Mouse (Mus musculus): Measurements from ENCODE around the gene Kcnh2. TPM values are rescaled to one million over a fixed set of nuclear protein-coding genes. Genes with fewer than 3 reads are reported as not detected.

Gene Kcnh2
- total and polyA plus RNA-seq, 3 experiments: 1.3 to 12.6 (median 6.8) TPM

DNA sequence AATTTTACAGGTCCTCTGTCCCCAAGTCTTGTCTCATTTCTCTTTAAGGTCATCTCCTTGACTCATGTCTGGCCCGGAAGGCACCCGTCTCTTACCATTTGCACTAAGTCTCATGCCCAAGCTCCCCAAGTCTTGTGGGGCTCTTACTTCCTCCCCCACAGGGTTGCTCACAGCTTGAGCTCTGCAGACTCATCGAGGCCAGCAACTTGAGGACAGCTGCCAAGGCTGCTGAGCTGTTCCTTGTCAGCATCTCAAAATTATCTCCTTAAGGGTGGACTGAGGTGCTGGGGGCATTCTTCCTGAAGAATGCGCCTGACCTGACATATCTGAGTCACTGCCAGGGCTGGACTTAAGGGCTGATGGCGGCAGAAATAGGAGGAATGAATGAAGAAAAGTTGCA is 68.2 kb downstream of the Kcnh2 start:
- Histone ChIP-seq H3K4me1 (ENCODE audit: insufficient read depth, low read depth, low read length) (no peaks in the 10 kb centered on the region), H3K27me3 (ENCODE audit: insufficient read depth, low read length) (peaks cover 12% of the 10 kb centered on the region; the same call in 1 of the 2 replicates), H3K4me3 (ENCODE audit: low read depth, low read length) (no peak overlapping the region), H3K9me3 (replicated peaks) (no peaks in the 10 kb centered on the region), H3K36me3 (replicated peaks) (no peaks in the 10 kb centered on the region)
- TF ChIP-seq TAL1 (conservative IDR thresholded peaks at IDR 0.05; ENCODE audit: low read depth, low read length): no peak
- TF ChIP-seq GATA2 (IDR thresholded peaks at IDR 0.05; ENCODE audit: borderline replicate concordance, low read depth, low read length): no peak
- TF ChIP-seq GATA1 (IDR thresholded peaks at IDR 0.05; ENCODE audit: borderline replicate concordance, low read length): no peak
- TF ChIP-seq POLR2AphosphoS5 (IDR thresholded peaks at IDR 0.05; ENCODE audit: insufficient replicate concordance, low read depth, low read length): no peak
- TF ChIP-seq CTCF (IDR thresholded peaks at IDR 0.05; ENCODE audit: low read depth, low read length): no peak
- no peak for DNase-seq (ENCODE audit: low spot score)
- no peak for ATAC-seq (ENCODE audit: extremely low read depth, insufficient number of reproducible peaks, low FRiP score, poor library complexity, severe bottlenecking)

DNA sequence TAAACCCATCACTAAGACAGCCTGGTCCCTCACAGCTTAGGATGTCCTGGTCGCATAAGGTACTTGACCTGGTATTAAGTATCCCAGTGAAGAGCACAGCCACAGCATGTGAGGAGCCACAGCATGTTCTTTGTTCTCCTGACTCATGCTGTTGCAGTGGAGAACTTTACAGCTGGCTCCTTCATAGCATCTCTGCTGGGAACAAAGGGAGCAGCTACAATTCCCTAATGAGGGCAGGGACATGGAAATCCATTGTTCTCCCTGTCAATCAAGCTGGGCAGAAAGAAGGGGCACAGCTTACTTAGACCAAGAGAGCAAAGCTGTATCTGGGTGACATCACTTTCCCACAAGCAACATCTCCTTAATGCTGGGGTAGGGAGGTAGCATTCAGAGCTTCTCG is 70.9 kb downstream of the Kcnh2 start:
- no peaks in the 10 kb centered on the region for H3K36me3 ChIP-seq (replicated peaks)
- DNase-seq (ENCODE audit: low spot score): no peak
- H3K4me1 ChIP-seq (ENCODE audit: insufficient read depth, low read depth, low read length): no peaks in the 10 kb centered on the region
- H3K9me3 ChIP-seq (replicated peaks): no peaks in the 10 kb centered on the region
- ATAC-seq (ENCODE audit: extremely low read depth, insufficient number of reproducible peaks, low FRiP score, poor library complexity, severe bottlenecking): no peak
- peaks cover 12% of the 10 kb centered on the region; the same call in 1 of the 2 replicates for H3K27me3 ChIP-seq (ENCODE audit: insufficient read depth, low read length)
- no peak overlapping the region for H3K4me3 ChIP-seq (ENCODE audit: low read depth, low read length)
- no peak for TF ChIP-seq GATA2 (IDR thresholded peaks at IDR 0.05; ENCODE audit: borderline replicate concordance, low read depth, low read length)
- no peak for TF ChIP-seq GATA1 (IDR thresholded peaks at IDR 0.05; ENCODE audit: borderline replicate concordance, low read length)
- no peak for TF ChIP-seq POLR2AphosphoS5 (IDR thresholded peaks at IDR 0.05; ENCODE audit: insufficient replicate concordance, low read depth, low read length)
- no peak for TF ChIP-seq CTCF (IDR thresholded peaks at IDR 0.05; ENCODE audit: low read depth, low read length)
- no peak for TF ChIP-seq TAL1 (conservative IDR thresholded peaks at IDR 0.05; ENCODE audit: low read depth, low read length)

DNA sequence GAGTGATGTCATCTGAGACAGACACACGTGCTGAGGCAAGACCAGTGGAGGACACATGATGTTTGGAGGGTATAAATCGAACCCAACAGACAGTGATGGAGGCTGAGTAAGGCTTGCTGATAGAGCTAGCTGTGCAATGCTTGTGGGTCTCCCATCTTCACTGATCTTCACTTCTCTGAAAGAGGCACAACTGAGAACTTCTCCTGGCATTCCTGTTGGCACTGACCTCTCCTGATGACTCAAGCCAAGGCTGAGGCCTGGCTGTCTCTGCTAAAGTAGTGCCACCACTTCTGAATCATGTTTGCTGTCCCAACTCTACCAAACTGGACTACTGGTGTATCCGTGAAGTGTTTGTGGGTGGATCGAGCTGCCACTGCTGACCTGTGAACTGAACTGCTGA is 71.9 kb downstream of the Kcnh2 start:
- TF ChIP-seq TAL1 (conservative IDR thresholded peaks at IDR 0.05; ENCODE audit: low read depth, low read length) (no peak), GATA2 (IDR thresholded peaks at IDR 0.05; ENCODE audit: borderline replicate concordance, low read depth, low read length) (no peak), POLR2AphosphoS5 (IDR thresholded peaks at IDR 0.05; ENCODE audit: insufficient replicate concordance, low read depth, low read length) (no peak), CTCF (IDR thresholded peaks at IDR 0.05; ENCODE audit: low read depth, low read length) (no peak), GATA1 (IDR thresholded peaks at IDR 0.05; ENCODE audit: borderline replicate concordance, low read length) (no peak)
- peaks cover 8% of the 10 kb centered on the region; the same call in 1 of the 2 replicates for H3K27me3 ChIP-seq (ENCODE audit: insufficient read depth, low read length)
- H3K9me3 ChIP-seq (replicated peaks): no peaks in the 10 kb centered on the region
- no peak overlapping the region for H3K4me3 ChIP-seq (ENCODE audit: low read depth, low read length)
- H3K4me1 ChIP-seq (ENCODE audit: insufficient read depth, low read depth, low read length): no peaks in the 10 kb centered on the region
- H3K36me3 ChIP-seq (replicated peaks): no peaks in the 10 kb centered on the region
- ATAC-seq (ENCODE audit: extremely low read depth, insufficient number of reproducible peaks, low FRiP score, poor library complexity, severe bottlenecking) (no peak), DNase-seq (ENCODE audit: low spot score) (no peak)

DNA sequence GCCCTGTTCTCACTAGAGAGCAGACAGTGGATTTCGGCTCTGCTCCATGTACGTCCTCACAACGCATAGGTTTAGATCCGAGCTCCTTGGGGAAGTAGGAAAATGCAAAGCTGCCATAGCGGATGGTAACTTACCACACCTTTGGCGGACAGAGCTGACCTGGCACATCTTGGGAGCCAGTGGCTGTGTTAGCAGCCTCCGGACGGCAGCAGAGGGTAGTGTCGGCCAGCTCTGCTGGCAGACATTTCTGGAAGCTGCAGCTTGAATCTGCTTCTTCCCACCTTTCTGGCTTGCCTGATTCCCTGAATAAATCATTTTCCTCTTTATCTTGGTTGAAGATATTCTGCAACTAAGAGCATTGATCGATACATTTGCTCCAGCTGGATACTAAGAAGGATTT is 73.2 kb downstream of the Kcnh2 start:
- Histone ChIP-seq H3K4me3 (ENCODE audit: low read depth, low read length) (no peak overlapping the region), H3K4me1 (ENCODE audit: insufficient read depth, low read depth, low read length) (no peaks in the 10 kb centered on the region), H3K9me3 (replicated peaks) (no peaks in the 10 kb centered on the region), H3K36me3 (replicated peaks) (no peaks in the 10 kb centered on the region), H3K27me3 (ENCODE audit: insufficient read depth, low read length) (peaks cover 6% of the 10 kb centered on the region; the same call in 1 of the 2 replicates)
- TF ChIP-seq GATA1 (IDR thresholded peaks at IDR 0.05; ENCODE audit: borderline replicate concordance, low read length) (no peak), POLR2AphosphoS5 (IDR thresholded peaks at IDR 0.05; ENCODE audit: insufficient replicate concordance, low read depth, low read length) (no peak), CTCF (IDR thresholded peaks at IDR 0.05; ENCODE audit: low read depth, low read length) (no peak), TAL1 (conservative IDR thresholded peaks at IDR 0.05; ENCODE audit: low read depth, low read length) (no peak), GATA2 (IDR thresholded peaks at IDR 0.05; ENCODE audit: borderline replicate concordance, low read depth, low read length) (no peak)
- ATAC-seq (ENCODE audit: extremely low read depth, insufficient number of reproducible peaks, low FRiP score, poor library complexity, severe bottlenecking) (no peak), DNase-seq (ENCODE audit: low spot score) (no peak)

DNA sequence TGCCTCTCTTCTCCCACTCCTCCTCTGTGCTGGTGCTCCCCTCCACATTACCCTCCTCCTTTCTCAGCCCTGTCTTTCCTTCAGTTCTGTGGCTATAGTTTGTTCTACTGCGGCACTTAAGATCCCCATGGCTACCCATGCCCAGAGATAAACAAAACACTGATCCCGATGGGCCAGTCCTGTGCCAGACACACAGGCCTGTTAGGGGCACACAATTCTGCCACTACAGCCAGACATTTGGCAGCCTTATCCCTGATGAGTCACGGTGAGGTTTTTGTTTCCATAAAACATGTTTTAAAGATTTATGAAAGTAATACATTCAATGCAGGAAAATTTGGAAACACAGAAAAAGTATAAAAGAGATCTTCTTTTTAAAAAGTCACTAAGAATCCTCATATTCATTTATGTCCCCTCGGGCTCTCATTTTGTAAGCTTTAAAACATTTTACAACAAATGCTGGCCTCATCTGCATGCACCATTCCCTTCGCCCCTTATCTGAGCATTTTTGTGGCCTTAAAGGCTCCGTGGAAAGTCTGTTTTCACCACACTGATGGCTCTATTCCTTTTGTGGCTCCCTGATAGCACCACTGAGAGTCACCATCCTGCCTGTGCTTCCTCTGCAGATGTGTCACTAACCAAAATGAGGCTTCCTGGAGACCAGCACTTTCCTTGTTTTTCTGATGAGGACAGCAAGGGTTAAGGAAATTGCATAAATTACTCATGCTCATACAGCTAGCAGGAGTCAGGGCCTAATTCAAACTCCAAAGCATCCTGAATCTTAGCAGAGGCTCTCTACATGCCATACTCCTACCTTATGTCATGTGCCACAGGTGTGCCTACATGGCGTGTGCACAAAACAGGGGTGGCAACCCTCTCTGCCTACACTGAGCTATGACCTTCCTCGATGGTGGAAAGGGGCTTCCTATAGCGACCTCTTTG is 77.5 kb downstream of the Kcnh2 start:
- Histone ChIP-seq H3K4me1 (ENCODE audit: insufficient read depth, low read depth, low read length) (no peaks in the 10 kb centered on the region), H3K4me3 (ENCODE audit: low read depth, low read length) (no peak overlapping the region), H3K36me3 (replicated peaks) (no peaks in the 10 kb centered on the region), H3K27me3 (ENCODE audit: insufficient read depth, low read length) (peaks cover 5% of the 10 kb centered on the region; the same call in 1 of the 2 replicates), H3K9me3 (replicated peaks) (no peaks in the 10 kb centered on the region)
- ATAC-seq (ENCODE audit: extremely low read depth, insufficient number of reproducible peaks, low FRiP score, poor library complexity, severe bottlenecking) (no peak), DNase-seq (ENCODE audit: low spot score) (no peak)
- no peak for TF ChIP-seq GATA2 (IDR thresholded peaks at IDR 0.05; ENCODE audit: borderline replicate concordance, low read depth, low read length)
- TF ChIP-seq TAL1 (conservative IDR thresholded peaks at IDR 0.05; ENCODE audit: low read depth, low read length): no peak
- TF ChIP-seq CTCF (IDR thresholded peaks at IDR 0.05; ENCODE audit: low read depth, low read length): no peak
- TF ChIP-seq GATA1 (IDR thresholded peaks at IDR 0.05; ENCODE audit: borderline replicate concordance, low read length): no peak
- no peak for TF ChIP-seq POLR2AphosphoS5 (IDR thresholded peaks at IDR 0.05; ENCODE audit: insufficient replicate concordance, low read depth, low read length)

DNA sequence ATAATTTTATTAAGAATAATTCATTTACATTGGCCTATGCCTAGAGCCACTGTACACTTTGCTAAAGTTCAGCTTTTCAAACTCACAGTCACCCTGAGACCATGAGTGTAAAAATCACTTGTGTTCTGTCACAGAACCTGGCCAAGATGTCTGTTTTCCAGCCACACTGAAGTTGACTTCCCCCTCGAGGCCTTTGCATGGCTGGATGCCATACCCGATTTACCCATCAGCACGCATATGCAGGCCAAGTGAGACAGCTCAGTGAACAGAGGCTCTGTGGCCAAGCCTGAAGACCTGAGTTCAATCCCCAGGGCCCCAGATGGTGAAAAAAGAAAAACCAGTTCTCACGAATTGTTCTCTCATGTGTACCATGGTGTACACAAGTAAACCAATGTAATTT is 80.5 kb downstream of the Kcnh2 start:
- TF ChIP-seq CTCF (IDR thresholded peaks at IDR 0.05; ENCODE audit: low read depth, low read length) (no peak), POLR2AphosphoS5 (IDR thresholded peaks at IDR 0.05; ENCODE audit: insufficient replicate concordance, low read depth, low read length) (no peak), TAL1 (conservative IDR thresholded peaks at IDR 0.05; ENCODE audit: low read depth, low read length) (no peak), GATA2 (IDR thresholded peaks at IDR 0.05; ENCODE audit: borderline replicate concordance, low read depth, low read length) (no peak), GATA1 (IDR thresholded peaks at IDR 0.05; ENCODE audit: borderline replicate concordance, low read length) (no peak)
- ATAC-seq (ENCODE audit: extremely low read depth, insufficient number of reproducible peaks, low FRiP score, poor library complexity, severe bottlenecking) (no peak), DNase-seq (ENCODE audit: low spot score) (no peak)
- Histone ChIP-seq H3K36me3 (replicated peaks) (no peaks in the 10 kb centered on the region), H3K4me1 (ENCODE audit: insufficient read depth, low read depth, low read length) (peaks cover 9% of the 10 kb centered on the region), H3K4me3 (ENCODE audit: low read depth, low read length) (no peak overlapping the region), H3K9me3 (replicated peaks) (no peaks in the 10 kb centered on the region), H3K27me3 (ENCODE audit: insufficient read depth, low read length) (peaks cover 6% of the 10 kb centered on the region; the same call in 1 of the 2 replicates)

Other genes with a start within 250 kb of the Kcnh2 start
- 24.1 and 26.8 TPM in 2 replicates for gene Nupl2, start 186.6 kb downstream of the Kcnh2 start, total RNA-seq (2014; fragmentation: Nextera tagmentation)
- gene Nupl2, start 186.6 kb downstream of the Kcnh2 start, total RNA-seq (2017): 10.1 and 12.0 TPM in 2 replicates
- 10.4 and 12.4 TPM in 2 replicates for gene Nupl2, start 186.6 kb downstream of the Kcnh2 start, polyA plus RNA-seq (2012)
- 0.23 and 0.58 TPM in 2 replicates for gene Nos3, start 13.2 kb upstream of the Kcnh2 start, total RNA-seq (2014; fragmentation: Nextera tagmentation)
- 0.17 and 0.22 TPM in 2 replicates for gene Nos3, start 13.2 kb upstream of the Kcnh2 start, total RNA-seq (2017)
- gene Nos3, start 13.2 kb upstream of the Kcnh2 start, polyA plus RNA-seq (2012): 0.07 and 0.09 TPM in 2 replicates
- gene Atg9b, start 40.5 kb upstream of the Kcnh2 start, total RNA-seq (2014; fragmentation: Nextera tagmentation): not detected in 2 replicates
- gene Atg9b, start 40.5 kb upstream of the Kcnh2 start, total RNA-seq (2017): 0.06 and 0.11 TPM in 2 replicates
- 0.15 TPM in 2 replicates for gene Atg9b, start 40.5 kb upstream of the Kcnh2 start, polyA plus RNA-seq (2012)
- gene Abcb8, start 42.1 kb upstream of the Kcnh2 start, total RNA-seq (2014; fragmentation: Nextera tagmentation): 13.5 and 17.7 TPM in 2 replicates
- gene Abcb8, start 42.1 kb upstream of the Kcnh2 start, total RNA-seq (2017): 15.4 and 20.4 TPM in 2 replicates
- 43.6 and 44.0 TPM in 2 replicates for gene Abcb8, start 42.1 kb upstream of the Kcnh2 start, polyA plus RNA-seq (2012)
- gene Asic3, start 61.8 kb upstream of the Kcnh2 start, total RNA-seq (2014; fragmentation: Nextera tagmentation): not detected in 2 replicates
- 0.05 TPM in 1 of 2 replicates, not detected in the other for gene Asic3, start 61.8 kb upstream of the Kcnh2 start, total RNA-seq (2017)
- 0.06 TPM in 1 of 2 replicates, not detected in the other for gene Asic3, start 61.8 kb upstream of the Kcnh2 start, polyA plus RNA-seq (2012)
- 14.3 and 19.1 TPM in 2 replicates for gene Cdk5, start 71.9 kb upstream of the Kcnh2 start, total RNA-seq (2014; fragmentation: Nextera tagmentation)
- 26.6 and 28.1 TPM in 2 replicates for gene Cdk5, start 71.9 kb upstream of the Kcnh2 start, total RNA-seq (2017)
- gene Cdk5, start 71.9 kb upstream of the Kcnh2 start, polyA plus RNA-seq (2012): 9.8 and 12.7 TPM in 2 replicates
- gene Slc4a2, start 72.2 kb upstream of the Kcnh2 start, total RNA-seq (2014; fragmentation: Nextera tagmentation): 24.7 and 42.1 TPM in 2 replicates
- gene Slc4a2, start 72.2 kb upstream of the Kcnh2 start, total RNA-seq (2017): 25.5 and 30.5 TPM in 2 replicates
- 17.4 and 20.0 TPM in 2 replicates for gene Slc4a2, start 72.2 kb upstream of the Kcnh2 start, polyA plus RNA-seq (2012)
- 95.9 and 97.8 TPM in 2 replicates for gene Fastk, start 93.7 kb upstream of the Kcnh2 start, total RNA-seq (2014; fragmentation: Nextera tagmentation)
- 36.2 and 46.9 TPM in 2 replicates for gene Fastk, start 93.7 kb upstream of the Kcnh2 start, total RNA-seq (2017)
- gene Fastk, start 93.7 kb upstream of the Kcnh2 start, polyA plus RNA-seq (2012): 286 and 295 TPM in 2 replicates
- 11.1 and 14.3 TPM in 2 replicates for gene Tmub1, start 96.2 kb upstream of the Kcnh2 start, total RNA-seq (2014; fragmentation: Nextera tagmentation)
- gene Tmub1, start 96.2 kb upstream of the Kcnh2 start, total RNA-seq (2017): 13.3 and 16.1 TPM in 2 replicates
- gene Tmub1, start 96.2 kb upstream of the Kcnh2 start, polyA plus RNA-seq (2012): 36.3 and 38.1 TPM in 2 replicates
- gene Agap3, start 100.6 kb upstream of the Kcnh2 start, total RNA-seq (2014; fragmentation: Nextera tagmentation): 22.0 and 26.3 TPM in 2 replicates
- 30.3 and 32.8 TPM in 2 replicates for gene Agap3, start 100.6 kb upstream of the Kcnh2 start, total RNA-seq (2017)
- gene Agap3, start 100.6 kb upstream of the Kcnh2 start, polyA plus RNA-seq (2012): 133 and 147 TPM in 2 replicates
- gene Gbx1, start 175.6 kb upstream of the Kcnh2 start, total RNA-seq (2014; fragmentation: Nextera tagmentation): not detected in 2 replicates
- 0.12 TPM in 1 of 2 replicates, not detected in the other for gene Gbx1, start 175.6 kb upstream of the Kcnh2 start, total RNA-seq (2017)
- gene Gbx1, start 175.6 kb upstream of the Kcnh2 start, polyA plus RNA-seq (2012): 0.01 and 0.02 TPM in 2 replicates
- gene Asb10, start 189.4 kb upstream of the Kcnh2 start, total RNA-seq (2014; fragmentation: Nextera tagmentation): not detected in 2 replicates
- gene Asb10, start 189.4 kb upstream of the Kcnh2 start, total RNA-seq (2017): not detected in 2 replicates
- 0.04 TPM in 1 of 2 replicates, not detected in the other for gene Asb10, start 189.4 kb upstream of the Kcnh2 start, polyA plus RNA-seq (2012)
- gene 4931409K22Rik, start 205.2 kb upstream of the Kcnh2 start, total RNA-seq (2014; fragmentation: Nextera tagmentation): not detected in 2 replicates
- 0.06 TPM in 1 of 2 replicates, not detected in the other for gene 4931409K22Rik, start 205.2 kb upstream of the Kcnh2 start, total RNA-seq (2017)
- gene 4931409K22Rik, start 205.2 kb upstream of the Kcnh2 start, polyA plus RNA-seq (2012): not detected in 2 replicates
- gene Abcf2, start 225.9 kb upstream of the Kcnh2 start, total RNA-seq (2014; fragmentation: Nextera tagmentation): 54.2 and 58.8 TPM in 2 replicates
- gene Abcf2, start 225.9 kb upstream of the Kcnh2 start, total RNA-seq (2017): 89.5 and 94.6 TPM in 2 replicates
- gene Abcf2, start 225.9 kb upstream of the Kcnh2 start, polyA plus RNA-seq (2012): 68.5 and 81.4 TPM in 2 replicates
- 5.9 and 15.8 TPM in 2 replicates for gene Chpf2, start 235.1 kb upstream of the Kcnh2 start, total RNA-seq (2014; fragmentation: Nextera tagmentation)
- 7.3 and 14.9 TPM in 2 replicates for gene Chpf2, start 235.1 kb upstream of the Kcnh2 start, total RNA-seq (2017)
- gene Chpf2, start 235.1 kb upstream of the Kcnh2 start, polyA plus RNA-seq (2012): 19.9 and 28.5 TPM in 2 replicates